Mouse (Mus musculus) cerebellum, adult 2 months (tissue): ENCODE data around the gene Ap2a2.

ENCODE experiments used
- CTCF ChIP-seq: fragments of 200-500 bp; IDR thresholded peaks from 2 replicates; pipeline ENCODE4 v1.5.1; 2011; ENCODE audit warnings: low read depth, mild to moderate bottlenecking, control low read depth, low read length, moderate library complexity, borderline replicate concordance; ENCODE audit not compliant: insufficient read depth
- POLR2A ChIP-seq: fragments of 200-500 bp; IDR thresholded peaks from 2 replicates; pipeline ENCODE4 v1.6.1; 2011; ENCODE audit warnings: low read length, control low read depth, borderline replicate concordance; ENCODE audit not compliant: insufficient read depth

DNA sequence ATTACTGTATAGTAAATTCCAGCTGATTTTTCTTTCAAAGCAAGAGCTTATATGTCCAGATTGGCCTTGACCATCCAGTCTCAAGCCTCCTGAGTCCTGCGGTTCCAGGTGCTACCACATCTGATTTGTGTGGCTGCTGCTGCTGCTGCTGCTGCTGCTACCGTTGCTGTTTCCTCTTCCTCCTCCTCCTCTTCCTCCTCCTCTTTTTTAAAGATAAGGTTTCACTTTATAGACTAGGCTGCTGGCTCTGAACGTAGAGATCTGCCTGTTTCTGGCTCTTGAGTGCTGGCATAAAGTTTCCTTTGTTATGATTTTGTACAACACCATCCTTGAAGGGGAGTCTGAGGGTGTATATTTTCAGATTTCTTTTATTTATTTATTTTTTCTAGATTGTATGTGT, 12.1 kb downstream of the Ap2a2 start:
- TF ChIP-seq CTCF (no peak), POLR2A (no peak)
